Mouse (Mus musculus): ENCODE data around the gene Naa40.

DNA sequence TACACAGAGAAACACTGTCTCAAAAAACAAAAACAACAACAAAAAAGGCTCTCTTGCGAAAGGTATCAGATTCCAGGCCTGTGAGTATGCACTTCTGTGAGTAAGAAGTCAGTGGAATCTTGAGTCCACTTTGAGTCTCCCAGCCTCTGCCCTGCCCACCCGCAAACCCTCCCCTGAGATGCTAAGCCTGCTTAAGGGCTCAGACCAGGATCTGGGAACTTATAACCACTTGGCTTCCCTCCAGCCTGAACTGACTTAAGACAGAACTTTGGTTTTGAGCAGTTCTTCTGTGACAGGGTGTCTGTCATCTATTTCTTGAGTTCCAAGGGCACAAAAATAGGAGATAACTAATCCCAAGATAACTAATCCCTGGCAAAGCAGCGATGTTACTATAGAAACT, 28.0 kb downstream of the Naa40 start:
- TF ChIP-seq GATA1 (IDR thresholded peaks at IDR 0.05; ENCODE audit: borderline replicate concordance, low read length), result no peak
- no peak for TF ChIP-seq FLI1 (IDR thresholded peaks at IDR 0.05; ENCODE audit: low read length)
